Mouse (Mus musculus): ENCODE measurements around the gene Ptpn5.

The Ptpn5 gene

GRCm38 (mm10) chr7:47110511-47110910, 23.0 kb downstream of the Ptpn5 start:
- no peak for DNase-seq

DNA sequence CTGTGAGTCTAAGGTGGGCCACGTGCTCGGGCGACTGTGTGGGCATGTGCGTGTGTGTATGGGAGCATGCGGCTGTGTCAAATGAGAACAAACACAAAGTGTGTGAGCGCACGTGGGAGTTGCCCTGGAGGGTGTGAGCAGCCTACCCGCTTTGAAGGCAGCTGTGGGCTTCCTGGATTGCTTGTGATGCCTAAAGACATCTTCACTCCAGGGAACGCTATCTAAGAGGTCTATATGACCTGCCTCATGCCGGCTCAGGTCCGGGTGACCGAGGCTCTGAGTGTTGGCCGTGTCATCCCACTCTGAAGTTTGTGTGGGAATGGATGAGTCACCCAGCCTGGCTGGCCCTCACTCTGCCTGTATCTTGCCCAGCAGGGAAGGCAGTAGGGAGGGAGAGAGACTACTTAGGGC, 24.7 kb downstream of the Ptpn5 start:
- no peak for DNase-seq

- no peak for DNase-seq
Observed at GRCm38 (mm10) chr7:47106949-47107348, 26.5 kb downstream of the Ptpn5 start.

- DNase-seq: no peak
Observed at GRCm38 (mm10) chr7:47103671-47104414, 29.6 kb downstream of the Ptpn5 start.

DNA sequence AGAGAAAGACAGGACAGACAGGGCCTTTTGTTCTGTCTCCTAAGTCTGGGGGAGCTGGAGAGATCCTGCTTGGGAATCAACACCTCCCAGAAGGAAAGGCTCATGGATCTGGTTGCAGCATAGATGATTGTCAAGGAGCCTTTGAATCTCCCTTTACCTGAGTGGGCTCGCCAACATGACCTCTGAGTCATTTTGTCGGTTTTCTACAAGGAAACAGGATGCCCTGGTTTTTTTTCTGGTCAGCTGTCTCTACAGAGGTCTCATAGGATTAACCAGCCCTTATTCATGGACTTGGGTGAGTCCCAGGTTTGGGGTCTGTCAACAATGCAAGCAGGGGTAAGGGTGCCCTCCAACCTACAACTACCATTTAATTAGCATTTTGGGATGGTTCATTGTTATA, 30.5 kb downstream of the Ptpn5 start:
- DNase-seq: no peak

DNA sequence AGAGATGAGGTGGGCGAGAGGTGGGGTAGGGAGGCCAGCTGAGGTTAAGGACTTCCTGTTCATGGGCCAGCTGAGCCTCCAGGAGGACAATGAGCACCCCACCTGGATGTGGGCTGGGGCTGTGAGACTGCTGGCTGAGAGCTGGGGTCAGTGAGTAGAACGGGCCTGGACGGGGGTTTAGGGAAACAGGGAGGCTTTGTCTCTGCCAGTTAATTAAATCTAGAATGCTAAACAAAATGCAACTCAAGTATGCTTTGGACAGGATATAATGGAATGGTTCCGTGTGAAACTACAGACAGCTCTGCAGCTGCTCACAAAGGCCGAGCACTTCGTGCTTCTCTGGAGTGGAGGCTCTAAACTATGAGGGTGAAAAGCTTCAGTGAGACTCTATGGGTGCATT, 32.9 kb downstream of the Ptpn5 start:
- DNase-seq: no peak

DNA sequence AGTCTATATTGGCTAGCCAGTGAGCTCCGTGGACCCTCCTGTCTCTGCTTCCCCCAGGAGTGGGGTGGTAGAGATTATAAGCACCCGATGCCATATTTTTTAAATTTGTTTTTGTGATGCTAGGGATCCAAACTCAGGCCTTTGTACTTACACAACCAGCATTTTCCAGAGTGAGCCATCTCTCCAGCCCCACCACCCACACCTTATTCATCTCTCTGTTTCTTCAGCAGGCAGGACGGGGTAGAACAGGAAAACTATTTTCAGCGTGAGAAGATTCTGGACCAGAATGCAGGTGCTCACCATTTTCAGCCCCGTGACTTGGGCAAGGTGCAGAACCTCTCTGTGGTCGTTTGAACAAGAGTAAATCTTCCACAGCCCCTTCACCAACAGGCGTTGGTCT, 34.2 kb downstream of the Ptpn5 start:
- no peak for DNase-seq

- no peak for DNase-seq
Observed at GRCm38 (mm10) chr7:47098044-47098443, 35.4 kb downstream of the Ptpn5 start.

DNA sequence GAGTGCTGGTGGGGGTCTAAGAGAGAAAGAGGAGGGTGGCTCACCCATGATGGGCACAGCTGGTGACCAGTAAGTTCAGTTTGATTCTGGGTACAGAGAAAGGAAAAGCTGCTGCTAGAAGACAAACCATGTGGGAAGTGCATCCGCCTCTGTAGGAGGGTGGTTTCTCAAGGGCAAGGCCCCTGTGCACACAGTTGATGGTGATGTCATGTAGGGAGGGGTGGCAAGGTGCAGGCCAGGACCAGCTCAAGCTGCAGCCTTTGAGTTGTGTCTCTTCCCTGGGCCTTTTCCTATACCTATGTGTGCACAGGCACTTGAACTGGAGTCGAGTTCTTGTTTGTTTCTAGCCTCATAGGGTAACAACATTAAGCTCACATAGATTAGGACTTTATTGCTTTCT, 38.5 kb downstream of the Ptpn5 start:
- no peak for DNase-seq

DNA sequence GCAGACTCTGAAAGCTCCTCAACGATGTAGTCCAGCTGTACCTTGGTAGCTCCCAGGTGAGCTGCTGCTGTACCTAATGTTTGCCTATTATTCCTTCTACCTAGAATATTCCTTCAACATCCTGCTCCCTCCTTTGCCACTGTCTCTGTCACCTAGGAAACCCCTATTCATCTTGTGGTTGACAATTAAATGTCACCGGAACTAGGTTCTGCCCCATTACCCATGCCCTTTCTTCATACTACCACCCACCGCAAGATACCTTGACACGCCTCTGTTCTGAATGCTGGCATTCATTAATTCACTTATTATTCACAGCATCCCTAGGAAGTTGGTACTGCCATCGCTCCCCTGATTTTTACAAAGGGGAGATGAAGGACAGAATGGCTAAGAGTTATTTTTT, 39.5 kb downstream of the Ptpn5 start:
- no peak for DNase-seq

- DNase-seq: no peak
Observed at GRCm38 (mm10) chr7:47085075-47085474, 48.4 kb downstream of the Ptpn5 start.

GRCm38 (mm10) chr7:47081277-47081676, 52.2 kb downstream of the Ptpn5 start:
- peak; percentile 75 to 91 for DNase-seq

DNA sequence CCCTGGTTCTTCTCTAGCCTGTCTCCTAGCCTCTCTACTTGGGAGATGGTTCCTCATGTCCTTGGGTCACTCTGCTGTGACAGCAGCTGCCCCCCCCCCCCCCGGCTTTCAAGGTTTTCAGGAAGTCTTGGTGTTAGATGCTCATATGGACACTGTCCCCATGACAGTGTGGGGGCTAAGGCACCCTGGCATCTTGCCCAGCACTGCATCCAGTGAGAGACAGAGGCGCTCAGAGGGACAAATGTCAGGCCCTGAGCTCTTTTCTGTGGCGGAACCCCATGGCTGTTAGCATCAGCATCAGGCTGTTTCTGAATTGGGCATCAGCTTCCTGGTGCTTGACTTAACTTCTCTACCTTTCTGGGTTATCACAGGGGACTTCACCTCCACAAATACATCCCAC, 52.6 kb downstream of the Ptpn5 start:
- peak in 1 of 2 experiments; percentile 9 for DNase-seq

DNA sequence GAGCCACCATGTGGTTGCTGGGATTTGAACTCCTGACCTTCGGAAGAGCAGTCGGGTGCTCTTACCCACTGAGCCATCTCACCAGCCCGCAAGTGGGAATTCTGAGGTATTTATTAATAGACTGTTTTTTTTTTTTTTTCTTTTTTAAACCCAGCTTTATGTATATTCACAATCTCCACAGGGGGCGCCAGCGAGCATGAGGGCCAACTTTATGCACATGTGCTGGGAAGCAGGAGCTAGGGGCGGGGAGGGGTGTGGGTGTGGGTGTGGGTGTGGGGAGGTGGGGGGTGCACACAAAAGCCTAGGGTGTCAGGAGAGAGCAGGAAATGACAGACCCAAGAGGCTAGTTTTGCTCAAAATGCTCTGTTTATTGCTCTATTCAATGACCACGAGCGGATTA, 56.0 kb downstream of the Ptpn5 start:
- DNase-seq: peak; percentile 50 to 52

- no peak for DNase-seq
Observed at GRCm38 (mm10) chr7:47076729-47077128, 56.8 kb downstream of the Ptpn5 start.

GRCm38 (mm10) chr7:47076193-47076592, 57.3 kb downstream of the Ptpn5 start:
- no peak for DNase-seq

GRCm38 (mm10) chr7:47073536-47074521, 59.7 kb downstream of the Ptpn5 start:
- peak; percentile 70 to 82 for DNase-seq

DNA sequence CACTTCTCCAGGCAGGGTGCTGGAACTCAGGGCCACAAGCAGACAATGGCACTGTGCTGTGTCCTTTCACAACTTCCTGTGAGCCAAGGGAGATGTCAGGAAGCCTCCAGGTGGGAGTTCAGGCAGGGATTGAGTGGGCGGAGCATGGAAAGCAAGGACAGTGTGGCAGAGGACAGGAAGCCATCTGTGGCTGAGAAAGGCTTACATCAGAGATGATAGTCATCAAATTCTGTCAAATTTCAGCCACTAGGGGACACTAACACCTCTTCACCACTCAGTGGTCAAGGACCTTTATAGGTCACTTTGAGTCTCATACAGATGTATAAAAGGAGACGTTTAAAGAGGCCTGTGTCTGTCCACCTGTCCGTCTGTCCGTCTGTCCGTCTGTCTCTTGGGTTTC, 60.9 kb downstream of the Ptpn5 start:
- no peak for DNase-seq

- peak in 1 of 2 experiments; percentile 30 for DNase-seq
Observed at GRCm38 (mm10) chr7:47067879-47068278, 65.6 kb downstream of the Ptpn5 start.

GRCm38 (mm10) chr7:47066942-47067341, 66.5 kb downstream of the Ptpn5 start:
- no peak for DNase-seq

DNA sequence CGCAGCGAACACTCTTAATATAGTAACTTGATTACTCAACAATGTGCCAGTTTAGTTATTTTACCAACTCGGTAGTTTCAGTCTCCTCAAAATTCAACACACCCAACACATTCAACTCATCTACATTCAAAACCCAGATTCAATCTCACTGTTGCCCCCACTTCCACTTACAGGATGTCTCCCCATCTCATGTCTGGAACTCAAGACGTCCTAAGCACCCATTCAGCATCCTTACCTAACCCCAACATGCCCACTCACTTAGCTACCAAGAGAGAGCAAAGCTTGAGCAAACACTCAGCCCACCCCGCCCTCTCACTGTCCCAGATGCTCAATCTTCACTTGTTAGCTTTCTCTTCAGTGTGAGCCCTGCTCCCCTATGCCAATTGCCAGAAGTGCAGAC, 71.9 kb downstream of the Ptpn5 start:
- DNase-seq: no peak

- DNase-seq: no peak
Observed at GRCm38 (mm10) chr7:47059339-47059738, 74.1 kb downstream of the Ptpn5 start.

DNA sequence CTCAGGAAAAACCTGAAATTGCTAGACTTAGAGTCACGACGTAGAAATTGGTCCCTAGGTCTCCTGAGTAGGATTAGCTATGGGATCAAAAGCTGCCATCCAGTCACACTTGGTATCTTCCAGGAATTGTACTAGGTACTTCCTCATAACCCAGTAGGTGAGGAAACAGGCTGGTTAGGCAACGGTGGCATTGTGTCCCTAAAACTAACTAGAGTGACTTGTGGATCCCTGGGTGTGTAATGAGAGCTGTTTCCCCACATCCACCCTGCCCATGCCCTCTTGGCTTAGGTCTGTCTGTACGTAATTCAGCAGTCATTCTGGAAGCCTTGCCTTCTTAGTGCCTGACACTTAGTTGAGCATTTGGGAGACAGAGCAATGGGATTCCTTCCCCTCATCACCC, 77.2 kb downstream of the Ptpn5 start:
- no peak for DNase-seq

- DNase-seq: peak; percentile 13 to 53
Observed at GRCm38 (mm10) chr7:47055744-47056143, 77.7 kb downstream of the Ptpn5 start.
